Comparison of ENCODE assay signal across 8 mouse cellular contexts in the genomic region with DNA sequence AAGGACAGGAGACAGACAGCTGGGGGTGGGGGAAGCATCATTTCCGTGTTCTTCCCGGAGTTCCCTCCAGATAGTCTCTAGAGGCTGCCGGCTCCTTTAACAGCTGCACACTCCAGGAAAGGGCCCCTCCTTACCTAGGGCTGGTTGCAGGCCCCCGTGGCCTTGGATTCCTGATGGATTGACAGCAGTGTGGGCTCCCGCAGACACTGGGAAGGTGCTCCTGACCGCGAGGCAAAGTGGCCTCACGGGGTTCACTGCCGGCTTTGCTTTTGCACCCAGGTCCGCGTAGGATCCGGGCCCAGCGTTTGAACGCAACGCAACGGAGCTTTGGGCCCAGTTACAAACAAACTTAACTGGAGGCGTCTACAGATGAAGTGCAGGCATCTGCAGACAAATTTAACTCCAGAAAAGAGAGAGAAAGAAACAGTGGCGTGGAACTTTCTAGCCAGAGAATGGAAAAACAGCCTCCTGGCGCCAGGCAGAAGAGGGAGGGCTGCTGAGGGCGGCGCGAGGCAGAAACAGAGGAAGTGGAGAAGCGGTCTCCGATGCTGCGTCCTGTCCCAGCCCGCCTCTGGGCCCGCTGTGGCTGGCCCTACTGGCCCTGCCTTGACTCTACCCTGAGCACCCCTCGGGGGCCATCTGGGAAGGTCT. TPM values are rescaled to one million over a fixed set of nuclear protein-coding genes. Genes with fewer than 3 reads are reported as not detected.
DNase-seq lines count a peak whose midpoint lies in the region; ATAC-seq and TF ChIP-seq lines count a peak whose summit lies in the region.

A gene (minus strand): TSS at position 524 of the 651 bp plus-strand sequence.

- peak within 1 kb of the TSS; percentile 75 for H3K27ac ChIP-seq in kidney, adult 2 months (ENCODE audit: insufficient read depth, low read depth, low read length)
- peak within 1 kb of the TSS; percentile 83 for H3K27ac ChIP-seq in intestine, postnatal 0 days (ENCODE audit: low read depth, low read length)
- peak within 1 kb of the TSS; percentile 66 for H3K27ac ChIP-seq in liver, embryonic 12.5 days
- peak within 1 kb of the TSS; percentile 93 for H3K27ac ChIP-seq in stomach, postnatal 0 days (replicated peaks)

- H3K4me3 ChIP-seq in kidney, adult 2 months (ENCODE audit: insufficient read depth, low read depth, low read length): peak within 1 kb of the TSS; percentile 66
- H3K4me3 ChIP-seq in intestine, postnatal 0 days (ENCODE audit: low read depth, low read length): peak within 1 kb of the TSS; percentile 44
- peak within 1 kb of the TSS; percentile 46 for H3K4me3 ChIP-seq in liver, embryonic 12.5 days
- peak within 1 kb of the TSS; percentile 51 for H3K4me3 ChIP-seq in stomach, postnatal 0 days (ENCODE audit: low read depth, low read length)

- DNase-seq in kidney, adult 2 months: peak; percentile 52
- no peak for DNase-seq in kidney, adult 11 months
- peak; percentile 58 for DNase-seq in embryo, embryonic 10 days (ENCODE audit: low spot score)
- DNase-seq in heart, adult 18-20 months: peak; percentile 77 to 83
- DNase-seq in naive thymus-derived CD4-positive, alpha-beta T cell, adult 2 months (ENCODE audit: low read depth): peak; percentile 64
- peak; percentile 47 for DNase-seq in stomach, postnatal 0 days (ENCODE audit: low spot score)

- TF ChIP-seq CTCF in kidney, adult 2 months (conservative IDR thresholded peaks at IDR 0.05; ENCODE audit: insufficient read depth, insufficient read length, low read depth, low read length): no peak
- TF ChIP-seq CTCF in intestine, postnatal 0 days (IDR thresholded peaks at IDR 0.05; ENCODE audit: low read depth): no peak
- no peak for TF ChIP-seq CTCF in stomach, postnatal 0 days (IDR thresholded peaks at IDR 0.05; ENCODE audit: low read depth)

- H3K4me1 ChIP-seq in kidney, adult 2 months (ENCODE audit: control insufficient read depth, insufficient read depth, low read length): no peaks in the 10 kb centered on the region
- H3K4me1 ChIP-seq in intestine, postnatal 0 days (replicated peaks; ENCODE audit: control insufficient read depth, insufficient read depth, low read length): peaks cover 13% of the 10 kb centered on the region
- peaks cover 40% of the 10 kb centered on the region for H3K4me1 ChIP-seq in liver, embryonic 12.5 days
- H3K4me1 ChIP-seq in stomach, postnatal 0 days (replicated peaks; ENCODE audit: control insufficient read depth, insufficient read depth): 0 out of 2 replicates have a peak, but pooled peaks cover 4% of the 10 kb centered on the region

- peak; percentile 48 for ATAC-seq in intestine, postnatal 0 days
- ATAC-seq in liver, embryonic 12.5 days: no peak
- peak; percentile 64; the same call in 1 of the 2 replicates for ATAC-seq in stomach, postnatal 0 days (ENCODE audit: low FRiP score, low TSS enrichment)

- peak within 1 kb of the TSS; percentile 67 for H3K4me2 ChIP-seq in intestine, postnatal 0 days (replicated peaks; ENCODE audit: low read depth)
- H3K4me2 ChIP-seq in liver, embryonic 12.5 days: peak within 1 kb of the TSS; percentile 63
- H3K4me2 ChIP-seq in stomach, postnatal 0 days (replicated peaks; ENCODE audit: low read depth): peak within 1 kb of the TSS; percentile 58

- no peaks in the 10 kb centered on the region for H3K9me3 ChIP-seq in intestine, postnatal 0 days (ENCODE audit: control insufficient read depth)
- no peaks in the 10 kb centered on the region for H3K9me3 ChIP-seq in liver, embryonic 12.5 days (replicated peaks)
- H3K9me3 ChIP-seq in stomach, postnatal 0 days (ENCODE audit: control insufficient read depth, low read length): no peaks in the 10 kb centered on the region

- H3K9ac ChIP-seq in intestine, postnatal 0 days (ENCODE audit: low read depth, low read length): peak within 1 kb of the TSS; percentile 53
- peak within 1 kb of the TSS; percentile 59 for H3K9ac ChIP-seq in liver, embryonic 12.5 days
- H3K9ac ChIP-seq in stomach, postnatal 0 days (ENCODE audit: low read length): peak within 1 kb of the TSS; percentile 76

- H3K27me3 ChIP-seq in kidney, adult 2 months (replicated peaks; ENCODE audit: control insufficient read depth, insufficient read depth, low read length): no peaks in the 10 kb centered on the region
- no peaks in the 10 kb centered on the region for H3K27me3 ChIP-seq in intestine, postnatal 0 days (replicated peaks; ENCODE audit: control insufficient read depth, insufficient read depth, low read length)
- H3K27me3 ChIP-seq in liver, embryonic 12.5 days (replicated peaks): peaks cover 29% of the 10 kb centered on the region
- no peaks in the 10 kb centered on the region for H3K27me3 ChIP-seq in stomach, postnatal 0 days (ENCODE audit: control insufficient read depth, insufficient read depth, low read length)

- TF ChIP-seq EP300 in stomach, postnatal 0 days (optimal IDR thresholded peaks at IDR 0.05): peak; percentile 51

- no peak for TF ChIP-seq POLR2A in kidney, adult 2 months (IDR thresholded peaks at IDR 0.05; ENCODE audit: low read depth, low read length)

- H3K36me3 ChIP-seq in kidney, adult 2 months (ENCODE audit: control insufficient read depth, insufficient read depth, low read length): no peaks in the 10 kb centered on the region
- H3K36me3 ChIP-seq in intestine, postnatal 0 days (ENCODE audit: control insufficient read depth, insufficient read depth): peaks cover 19% of the 10 kb centered on the region; the same call in 1 of the 2 replicates
- H3K36me3 ChIP-seq in liver, embryonic 12.5 days: peaks cover 12% of the 10 kb centered on the region
- 0 out of 2 replicates have a peak, but pooled peaks cover 1% of the 10 kb centered on the region for H3K36me3 ChIP-seq in stomach, postnatal 0 days (ENCODE audit: control insufficient read depth, insufficient read depth, low read length)

- WGBS in kidney, adult 2 months: 16% methylated on average over 28 of the region's 28 CpGs
- WGBS in intestine, postnatal 0 days: 7% methylated on average over 28 of the region's 28 CpGs
- WGBS in liver, embryonic 12.5 days (ENCODE audit: insufficient replicate concordance): 2% methylated on average over 28 of the region's 28 CpGs
- 8% methylated on average over 28 of the region's 28 CpGs for WGBS in stomach, postnatal 0 days

RNA-seq across cellular contexts. Expression of the gene that starts here (rescaled TPM):
- 5.4 and 5.7 TPM in 2 replicates for polyA plus RNA-seq in kidney, adult 2 months (2012; rRNA removed)
- 1 to 10 TPM; 3.9 to 6.1 TPM for total RNA-seq in heart, adult 18-20 months (2021)
- 2.6 and 3.0 TPM in 2 replicates for polyA plus RNA-seq in intestine, postnatal 0 days (2015; fragmentation: Nextera tagmentation; extraction: Ambion mirVana)
- polyA plus RNA-seq in liver, embryonic 12.5 days (2016; fragmentation: Nextera tagmentation; extraction: Ambion mirVana): 1.9 and 2.4 TPM in 2 replicates
- polyA plus RNA-seq in stomach, postnatal 0 days (2015; fragmentation: Nextera tagmentation; extraction: Ambion mirVana): 3.9 and 4.3 TPM in 2 replicates
